Mouse (Mus musculus) limb, embryonic 12.5 days (tissue): ENCODE measurements around the gene Cntnap2. TPM values are rescaled to one million over a fixed set of nuclear protein-coding genes. Genes with fewer than 3 reads are reported as not detected.

ENCODE experiments used
- ATAC-seq: fragments of 200-750 bp; cut with Nextera tagmentation; 2 replicates; pipeline ENCODE4 v1.8.0; 2017; ENCODE audit warnings: low read depth, moderate TSS enrichment; ENCODE audit not compliant: insufficient number of reproducible peaks, insufficient read depth, low FRiP score, low TSS enrichment
- H3K27ac ChIP-seq: fragments of 300-500 bp; sonication (generic); 2 replicates; pipeline ENCODE4 v1.5.1; 2016; ENCODE audit warnings: mild to moderate bottlenecking, moderate library complexity
- H3K27me3 ChIP-seq: fragments of 300-500 bp; sonication (generic); 2 replicates; pipeline ENCODE4 v1.6.1; 2016; ENCODE audit warnings: mild to moderate bottlenecking, moderate library complexity
- H3K36me3 ChIP-seq: fragments of 300-500 bp; sonication (generic); 2 replicates; pipeline ENCODE4 v1.6.1; 2016; ENCODE audit warnings: mild to moderate bottlenecking, moderate library complexity
- H3K4me1 ChIP-seq: fragments of 300-500 bp; sonication (generic); replicated peaks from 2 replicates; pipeline ENCODE4 v1.6.1; 2016
- H3K4me2 ChIP-seq: fragments of 300-500 bp; sonication (generic); 2 replicates; pipeline ENCODE4 v1.6.1; 2016; ENCODE audit warnings: mild to moderate bottlenecking, moderate library complexity
- H3K4me3 ChIP-seq: fragments of 300-500 bp; sonication (generic); replicated peaks from 2 replicates; pipeline ENCODE4 v1.5.1; 2016; ENCODE audit warnings: mild to moderate bottlenecking
- H3K9ac ChIP-seq: fragments of 300-500 bp; sonication (generic); replicated peaks from 2 replicates; pipeline ENCODE4 v1.6.1; 2016; ENCODE audit warnings: mild to moderate bottlenecking, moderate library complexity
- H3K9me3 ChIP-seq: fragments of 300-500 bp; sonication (generic); 2 replicates; pipeline ENCODE4 v1.6.1; 2016; ENCODE audit warnings: mild to moderate bottlenecking, moderate library complexity
- WGBS: fragments of 180-500 bp; shearing (Covaris S2); methylation state at CpG from one replicate; pipeline ENCODE4 v1.1.7; 2016; 5-methylcytosine and 5-hydroxymethylcytosine counted together
- polyA plus RNA-seq: library from polyadenylated mRNA; unstranded; fragments of >200 nt; fragmentation: Nextera tagmentation; extraction: Ambion mirVana; gene quantifications from 2 replicates; pipeline ENCODE4 v1.2.1, GENCODE M21; 2016

The Cntnap2 gene
- polyA plus RNA-seq, 1 experiment from 2014 or later: 1.6 TPM

- Histone ChIP-seq H3K36me3 (no peaks in the 10 kb centered on the region), H3K27me3 (no peaks in the 10 kb centered on the region), H3K4me1 (peaks cover 18% of the 10 kb centered on the region), H3K4me2 (no peak overlapping the region), H3K9ac (no peak overlapping the region), H3K4me3 (no peak overlapping the region), H3K9me3 (no peaks in the 10 kb centered on the region), H3K27ac (no peak overlapping the region)
- WGBS: 51% methylated on average over 3 of the region's 3 CpGs
- ATAC-seq: no peak
These were observed 2168.4 kb downstream of the Cntnap2 start for GRCm38 (mm10) chr6:47227601-47228000.

- Histone ChIP-seq H3K36me3 (no peaks in the 10 kb centered on the region), H3K4me3 (no peak overlapping the region), H3K27me3 (no peaks in the 10 kb centered on the region), H3K9ac (no peak overlapping the region), H3K4me1 (peaks cover 11% of the 10 kb centered on the region), H3K9me3 (no peaks in the 10 kb centered on the region), H3K27ac (no peak overlapping the region), H3K4me2 (no peak overlapping the region)
- 35% methylated on average over 7 of the region's 7 CpGs for WGBS
- ATAC-seq: no peak
These were observed 2169.6 kb downstream of the Cntnap2 start for GRCm38 (mm10) chr6:47228676-47229317.

- no peak for ATAC-seq
- no peak overlapping the region for H3K9ac ChIP-seq
- no peaks in the 10 kb centered on the region for H3K27me3 ChIP-seq
- no peaks in the 10 kb centered on the region for H3K36me3 ChIP-seq
- H3K4me2 ChIP-seq: no peak overlapping the region
- no peak overlapping the region for H3K4me3 ChIP-seq
- peaks cover 4% of the 10 kb centered on the region; the same call in 1 of the 2 replicates for H3K4me1 ChIP-seq
- WGBS: 60% methylated on average over 6 of the region's 6 CpGs
- H3K27ac ChIP-seq: no peak overlapping the region
- no peaks in the 10 kb centered on the region for H3K9me3 ChIP-seq
These were observed 2172.4 kb downstream of the Cntnap2 start for GRCm38 (mm10) chr6:47231513-47231912.

- WGBS: 37% methylated on average over 3 of the region's 3 CpGs
- H3K4me3 ChIP-seq: no peak overlapping the region
- no peak overlapping the region for H3K9ac ChIP-seq
- ATAC-seq: no peak
- H3K27ac ChIP-seq: peak overlapping the region; percentile 29; the same call in 1 of the 2 replicates
- peaks cover 16% of the 10 kb centered on the region for H3K4me1 ChIP-seq
- no peaks in the 10 kb centered on the region for H3K36me3 ChIP-seq
- H3K9me3 ChIP-seq: no peaks in the 10 kb centered on the region
- H3K4me2 ChIP-seq: no peak overlapping the region
- no peaks in the 10 kb centered on the region for H3K27me3 ChIP-seq
These were observed 2180.3 kb downstream of the Cntnap2 start for GRCm38 (mm10) chr6:47239376-47239921.

GRCm38 (mm10) chr6:47241379-47241778 is 2182.2 kb downstream of the Cntnap2 start:
- H3K4me1 ChIP-seq: peaks cover 29% of the 10 kb centered on the region

GRCm38 (mm10) chr6:47243863-47244606 is 2184.9 kb downstream of the Cntnap2 start:
- peak; percentile 79 for ATAC-seq
- Histone ChIP-seq H3K4me2 (peak overlapping the region; percentile 37), H3K9me3 (no peaks in the 10 kb centered on the region), H3K36me3 (no peaks in the 10 kb centered on the region), H3K9ac (no peak overlapping the region; the same call in 1 of the 2 replicates), H3K27me3 (0 out of 2 replicates have a peak, but pooled peaks cover 4% of the 10 kb centered on the region), H3K4me1 (peaks cover 29% of the 10 kb centered on the region), H3K4me3 (peak overlapping the region; percentile 13; the same call in 1 of the 2 replicates), H3K27ac (0 out of 2 replicates have a peak overlapping the region, but pooled peaks have one; percentile 13)
- WGBS: 16% methylated on average over 6 of the region's 6 CpGs

More at GRCm38 (mm10) chr6:47241379-47241778, 2182.2 kb downstream of the Cntnap2 start:
- H3K27me3 ChIP-seq: 0 out of 2 replicates have a peak, but pooled peaks cover 4% of the 10 kb centered on the region
- no peak overlapping the region for H3K4me2 ChIP-seq
- H3K9me3 ChIP-seq: no peaks in the 10 kb centered on the region
- no peak overlapping the region for H3K27ac ChIP-seq
- H3K36me3 ChIP-seq: no peaks in the 10 kb centered on the region
- no peak for ATAC-seq
- H3K9ac ChIP-seq: no peak overlapping the region
- no peak overlapping the region for H3K4me3 ChIP-seq

GRCm38 (mm10) chr6:47244642-47245041 is 2185.5 kb downstream of the Cntnap2 start:
- 20% methylated on average over 7 of the region's 7 CpGs for WGBS
- Histone ChIP-seq H3K9me3 (no peaks in the 10 kb centered on the region), H3K4me1 (peaks cover 23% of the 10 kb centered on the region), H3K4me2 (peak overlapping the region; percentile 37), H3K36me3 (no peaks in the 10 kb centered on the region), H3K27ac (0 out of 2 replicates have a peak overlapping the region, but pooled peaks have one; percentile 13), H3K4me3 (peak overlapping the region; percentile 13; the same call in 1 of the 2 replicates), H3K27me3 (0 out of 2 replicates have a peak, but pooled peaks cover 4% of the 10 kb centered on the region), H3K9ac (no peak overlapping the region; the same call in 1 of the 2 replicates)
- no peak; the same call in 1 of the 2 replicates for ATAC-seq

GRCm38 (mm10) chr6:47255270-47255669 is 2196.1 kb downstream of the Cntnap2 start:
- Histone ChIP-seq H3K4me3 (no peak overlapping the region), H3K36me3 (no peaks in the 10 kb centered on the region), H3K4me2 (no peak overlapping the region), H3K9ac (no peak overlapping the region), H3K27ac (no peak overlapping the region), H3K9me3 (no peaks in the 10 kb centered on the region), H3K27me3 (peaks cover 3% of the 10 kb centered on the region; the same call in 1 of the 2 replicates), H3K4me1 (peaks cover 40% of the 10 kb centered on the region)
- 92% methylated on average over 2 of the region's 2 CpGs for WGBS
- no peak for ATAC-seq

- ATAC-seq: no peak
- Histone ChIP-seq H3K4me1 (peaks cover 40% of the 10 kb centered on the region), H3K4me2 (0 out of 2 replicates have a peak overlapping the region, but pooled peaks have one; percentile 13), H3K27me3 (peaks cover 9% of the 10 kb centered on the region; the same call in 1 of the 2 replicates), H3K27ac (peak overlapping the region; percentile 60), H3K9me3 (no peaks in the 10 kb centered on the region), H3K36me3 (no peaks in the 10 kb centered on the region), H3K9ac (no peak overlapping the region), H3K4me3 (no peak overlapping the region)
- 66% methylated on average over 4 of the region's 4 CpGs for WGBS
These were observed 2197.2 kb downstream of the Cntnap2 start for GRCm38 (mm10) chr6:47256227-47256887.

GRCm38 (mm10) chr6:47256918-47257506 is 2197.9 kb downstream of the Cntnap2 start:
- H3K4me2 ChIP-seq: 0 out of 2 replicates have a peak overlapping the region, but pooled peaks have one; percentile 13
- H3K9ac ChIP-seq: no peak overlapping the region
- H3K27ac ChIP-seq: peak overlapping the region; percentile 60
- H3K36me3 ChIP-seq: no peaks in the 10 kb centered on the region
- WGBS: 14% methylated on average over 3 of the region's 3 CpGs
- H3K27me3 ChIP-seq: peaks cover 6% of the 10 kb centered on the region; the same call in 1 of the 2 replicates
- H3K4me3 ChIP-seq: no peak overlapping the region
- ATAC-seq: 0 out of 2 replicates have a peak, but pooled peaks have one; percentile 49
- no peaks in the 10 kb centered on the region for H3K9me3 ChIP-seq
- peaks cover 40% of the 10 kb centered on the region for H3K4me1 ChIP-seq
